Mouse (Mus musculus) heart, postnatal 14 days (tissue): Measurements from ENCODE around the gene Gm4737. TPM values are rescaled to one million over a fixed set of nuclear protein-coding genes. Genes with fewer than 3 reads are reported as not detected.

Experiments used
- total RNA-seq, 2 experiments: library from RNA; stranded (reverse); gene quantifications; 2 replicates each; pipeline ENCODE4 v1.2.3; 2021

The Gm4737 gene
- total RNA-seq, 2 experiments from 2014 or later = 11.7 to 12.2 TPM

Other genes with a start within 250 kb of the Gm4737 start
- gene Phldb2, start 201.5 kb downstream of the Gm4737 start, total RNA-seq = 10 to 100 TPM; 25.5 to 27.5 TPM
- under 1 TPM; 0.12 to 0.34 TPM for gene Plcxd2, start 144.9 kb downstream of the Gm4737 start, total RNA-seq
- gene Cd96, start 34.8 kb downstream of the Gm4737 start, total RNA-seq = under 1 TPM in 1 of 2 experiments, not detected in 1; 0.24 TPM